Mouse (Mus musculus) C3H10T1/2 (cell line): ENCODE results near the gene Prdm10. TPM values are rescaled to one million over a fixed set of nuclear protein-coding genes. Genes with fewer than 3 reads are reported as not detected.

Experiments used
- polyA plus RNA-seq, 2 experiments: library from polyadenylated mRNA; unstranded; fragments of >200 nt; fragmentation: generic; extraction: Trizol; gene quantifications; one replicate each; pipeline ENCODE4 v1.2.1; 2012; ENCODE audit warnings: missing spikeins in 2 of 2

Gene Prdm10
- 1 to 10 TPM in 1 of 2 experiments, under 1 TPM in 1; 0.25 to 1.7 TPM for polyA plus RNA-seq

DNA sequence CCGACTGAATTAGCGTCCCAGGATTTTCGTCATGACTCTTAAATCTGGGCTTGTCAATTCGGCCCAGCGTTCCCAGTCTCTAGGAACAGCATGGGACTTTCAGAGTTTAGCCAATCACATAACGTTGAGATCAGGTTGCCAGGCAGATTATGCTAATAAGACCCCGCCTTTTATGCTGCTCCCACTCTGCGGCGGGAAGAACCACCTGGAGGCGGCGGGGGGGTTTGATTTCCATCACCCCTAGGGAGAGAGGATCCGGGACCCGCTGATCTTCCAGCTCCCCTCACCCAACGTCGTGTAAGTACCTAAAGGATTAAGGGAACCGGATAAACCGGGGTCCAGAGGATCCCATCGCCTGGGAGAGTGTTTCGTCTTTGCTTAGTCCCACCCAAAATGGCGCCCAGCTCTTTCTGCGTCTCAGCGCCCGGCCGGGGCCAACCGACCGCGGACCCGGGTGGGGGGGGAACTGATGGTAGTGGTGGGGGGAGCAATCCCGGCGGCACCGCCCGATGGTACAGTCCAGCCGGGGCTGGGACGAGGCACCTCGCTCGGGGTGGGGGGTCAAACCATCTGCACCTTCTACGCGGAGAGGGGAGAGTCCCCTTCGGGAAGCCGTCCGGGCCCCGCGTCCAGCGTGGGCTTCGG is at the start of gene Prdm10:
Gene Prdm10, plus strand, starts transcription at position 173 of the 645 bp plus-strand sequence.

DNA sequence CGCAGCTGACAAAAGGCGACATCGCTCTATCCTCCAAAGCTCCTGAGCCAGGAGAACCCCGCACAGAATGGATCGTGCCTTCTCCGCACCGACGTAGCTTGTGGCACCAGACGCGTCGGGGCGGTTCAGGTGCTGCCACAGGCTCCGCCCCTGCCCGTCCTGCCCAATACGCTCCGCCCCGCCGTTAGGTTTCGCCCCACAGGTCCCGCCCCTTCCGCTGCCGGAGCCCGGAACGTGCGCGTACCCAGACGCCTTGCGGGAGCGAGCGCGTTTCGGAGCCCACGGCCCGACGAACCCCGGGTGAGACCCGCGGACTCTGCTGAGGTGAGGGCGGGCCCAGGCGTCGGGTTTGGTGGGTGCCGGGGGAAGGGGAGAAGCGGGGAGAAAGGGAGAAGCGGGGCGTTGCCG is 105.6 kb downstream of the Prdm10 start, which contains the start of gene Nfrkb:
Gene Nfrkb, plus strand, starts transcription at position 246 of the 408 bp plus-strand sequence.

Other genes with a start within 250 kb of the Prdm10 start
- gene Zbtb44, start 249.9 kb upstream of the Prdm10 start, polyA plus RNA-seq: 1 to 10 TPM in 1 of 2 experiments, under 1 TPM in 1; 0.53 to 2.7 TPM
- under 1 TPM in 1 of 2 experiments, not detected in 1; 0.01 TPM for gene St14, start 148.7 kb upstream of the Prdm10 start, polyA plus RNA-seq
- 100 to 1,000 TPM in 1 of 2 experiments, 10 to 100 TPM in 1; 13.1 to 308 TPM for gene Aplp2, start 68.7 kb upstream of the Prdm10 start, polyA plus RNA-seq
- gene Nfrkb, start 105.7 kb downstream of the Prdm10 start, polyA plus RNA-seq: 10 to 100 TPM in 1 of 2 experiments, 1 to 10 TPM in 1; 2.1 to 11.5 TPM
- under 1 TPM in 1 of 2 experiments, not detected in 1; 0.01 TPM for gene Tmem45b, start 183.9 kb downstream of the Prdm10 start, polyA plus RNA-seq